Mouse (Mus musculus): ENCODE results near the gene Unc5c. TPM values are rescaled to one million over a fixed set of nuclear protein-coding genes. Genes with fewer than 3 reads are reported as not detected.

Gene Unc5c
- polyA plus RNA-seq, 1 experiment = not detected

DNA sequence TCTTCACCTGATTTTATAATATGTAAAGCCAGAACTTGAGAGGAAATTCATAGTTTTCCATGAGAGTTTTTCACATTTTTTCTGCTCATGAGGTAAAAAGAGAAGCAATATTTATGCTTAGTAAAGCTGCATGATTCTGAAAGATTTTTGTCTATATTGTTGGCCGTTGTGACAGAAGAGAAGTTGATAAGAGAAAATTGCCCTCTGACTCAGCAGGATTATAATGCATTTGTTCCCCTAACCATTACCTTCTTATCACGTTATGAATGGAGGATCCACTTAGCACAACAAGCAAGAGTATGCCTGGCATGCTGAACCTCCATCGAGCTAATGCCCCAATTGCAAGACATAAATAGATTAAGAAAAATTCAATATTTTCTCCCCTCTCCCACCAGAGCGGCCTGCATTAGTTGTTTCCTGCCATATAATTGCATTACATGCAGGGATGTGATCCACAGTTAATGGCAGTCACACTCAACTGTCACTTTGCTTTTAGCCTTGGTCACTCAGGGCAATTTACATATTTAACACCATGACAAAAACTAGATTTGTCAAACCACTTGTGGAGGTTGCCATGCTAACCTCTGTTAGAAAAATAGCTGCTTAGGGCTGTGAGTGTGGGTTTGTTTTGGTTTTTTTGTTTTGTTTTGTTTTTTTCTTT, 37.0 kb downstream of the Unc5c start:
- TF ChIP-seq CTCF (IDR thresholded peaks at IDR 0.05; ENCODE audit: low read depth, low read length) = no peak
- no peak for TF ChIP-seq POLR2A (IDR thresholded peaks at IDR 0.05; ENCODE audit: borderline replicate concordance, low read depth, low read length)

DNA sequence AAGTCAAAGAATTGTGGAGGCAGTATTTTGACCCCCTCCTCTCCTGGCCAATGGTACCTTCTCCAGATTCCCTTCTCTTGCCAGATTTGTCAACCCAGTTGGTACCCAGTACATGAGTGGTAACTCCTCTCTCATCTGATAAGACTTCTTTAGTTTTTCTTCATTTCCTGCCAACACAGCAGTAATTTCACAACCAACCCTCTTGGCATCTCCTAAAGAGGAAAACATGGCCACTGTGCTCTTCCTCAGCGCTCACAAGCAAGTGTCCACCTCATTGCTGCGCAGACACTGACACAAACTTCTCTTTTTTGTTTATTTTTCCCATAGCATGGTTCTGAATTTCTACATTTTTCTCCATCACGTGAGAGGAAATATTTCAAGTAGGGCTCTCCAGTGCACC, 38.3 kb downstream of the Unc5c start:
- Histone ChIP-seq H3K4me3 (ENCODE audit: insufficient read depth, low read length) (no peak overlapping the region), H3K4me1 (ENCODE audit: control insufficient read depth, insufficient read depth, low read length) (no peaks in the 10 kb centered on the region), H3K27ac (ENCODE audit: insufficient read depth, low read depth, low read length) (no peak overlapping the region)
- TF ChIP-seq CTCF (IDR thresholded peaks at IDR 0.05; ENCODE audit: low read depth, low read length) (no peak), POLR2A (IDR thresholded peaks at IDR 0.05; ENCODE audit: borderline replicate concordance, low read depth, low read length) (no peak)

More for the DNA sequence above, 37.0 kb downstream of the Unc5c start:
- H3K27ac ChIP-seq (ENCODE audit: insufficient read depth, low read depth, low read length) = no peak overlapping the region
- no peaks in the 10 kb centered on the region for H3K4me1 ChIP-seq (ENCODE audit: control insufficient read depth, insufficient read depth, low read length)
- H3K4me3 ChIP-seq (ENCODE audit: insufficient read depth, low read length) = no peak overlapping the region

DNA sequence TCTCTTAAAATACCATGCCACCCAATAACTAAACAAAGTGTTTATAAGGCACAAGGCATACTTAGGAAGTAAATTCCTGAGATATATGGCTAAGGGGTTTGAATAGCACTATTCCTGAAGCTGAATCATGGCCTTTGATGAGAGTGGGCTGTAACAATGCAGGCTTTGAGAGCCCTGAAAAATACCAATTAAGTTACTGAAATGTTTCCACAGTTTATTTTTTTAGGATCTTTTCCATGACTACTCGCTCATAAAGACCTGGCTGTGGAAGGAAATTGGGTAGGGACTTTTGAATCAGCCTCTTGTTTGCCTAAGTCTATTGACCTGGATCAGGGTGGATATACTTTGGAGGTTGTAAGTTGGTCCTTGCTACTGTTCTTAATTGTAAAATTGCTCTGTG, 44.8 kb downstream of the Unc5c start:
- H3K27ac ChIP-seq (ENCODE audit: insufficient read depth, low read depth, low read length) = no peak overlapping the region
- no peaks in the 10 kb centered on the region for H3K4me1 ChIP-seq (ENCODE audit: control insufficient read depth, insufficient read depth, low read length)
- TF ChIP-seq CTCF (IDR thresholded peaks at IDR 0.05; ENCODE audit: low read depth, low read length) = no peak
- no peak for TF ChIP-seq POLR2A (IDR thresholded peaks at IDR 0.05; ENCODE audit: borderline replicate concordance, low read depth, low read length)
- H3K4me3 ChIP-seq (ENCODE audit: insufficient read depth, low read length) = no peak overlapping the region

DNA sequence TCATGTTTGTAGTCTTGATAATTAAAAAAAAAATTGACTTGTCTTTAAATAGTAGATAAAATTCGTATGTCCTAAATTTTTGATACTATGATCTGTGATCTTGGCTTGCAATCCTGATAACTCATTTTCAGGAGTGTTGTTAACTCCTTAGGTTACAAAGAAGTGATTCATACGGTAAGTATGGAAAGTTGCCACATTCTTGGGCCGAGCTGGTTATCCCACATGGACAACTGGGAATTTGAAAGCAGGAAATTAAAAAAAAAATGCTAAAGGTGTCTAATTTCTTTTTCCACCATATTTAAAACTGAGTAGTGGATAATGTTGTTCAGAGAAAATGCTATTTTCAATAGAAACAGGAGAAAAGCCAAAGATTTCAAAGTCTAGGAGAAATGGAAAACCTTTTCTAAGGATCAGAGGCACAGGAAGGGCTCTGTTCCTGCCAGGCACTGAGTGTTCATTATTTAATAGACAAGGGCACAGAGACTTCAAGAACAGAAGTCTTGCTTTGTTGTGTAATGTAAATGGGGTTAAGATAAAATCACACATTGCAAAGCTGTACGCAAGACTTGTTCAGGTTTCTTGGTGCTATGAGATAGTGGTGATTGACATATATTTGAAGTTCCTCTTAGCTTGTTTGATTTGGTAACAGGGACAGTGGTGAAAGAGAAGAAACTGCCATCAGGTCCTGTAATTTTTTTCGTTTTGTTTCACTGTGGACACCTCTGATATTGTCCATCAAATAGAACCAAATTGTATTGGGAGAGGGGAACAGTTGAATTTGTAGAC, 46.4 kb downstream of the Unc5c start:
- TF ChIP-seq CTCF (IDR thresholded peaks at IDR 0.05; ENCODE audit: low read depth, low read length) (no peak), POLR2A (IDR thresholded peaks at IDR 0.05; ENCODE audit: borderline replicate concordance, low read depth, low read length) (no peak)
- Histone ChIP-seq H3K27ac (ENCODE audit: insufficient read depth, low read depth, low read length) (no peak overlapping the region), H3K4me1 (ENCODE audit: control insufficient read depth, insufficient read depth, low read length) (no peaks in the 10 kb centered on the region), H3K4me3 (ENCODE audit: insufficient read depth, low read length) (no peak overlapping the region)

DNA sequence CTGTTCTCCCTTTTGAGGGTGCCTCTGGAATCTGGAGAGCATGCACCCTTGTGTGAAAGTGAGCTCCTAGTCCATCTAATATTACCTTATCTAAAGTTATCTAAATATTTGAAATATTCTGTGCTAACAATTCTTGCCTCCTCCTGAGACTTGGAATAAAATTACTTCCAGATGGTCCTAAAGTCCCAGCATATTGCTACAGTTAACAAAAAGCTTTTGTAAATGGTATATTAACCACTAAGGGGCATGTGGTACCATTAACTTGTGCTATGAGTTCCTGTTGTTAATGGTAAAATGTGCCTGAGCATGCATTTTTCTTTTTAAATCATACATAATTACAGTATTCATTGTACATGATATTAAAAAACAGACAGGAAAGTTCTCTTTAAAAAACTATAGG, 63.7 kb downstream of the Unc5c start:
- TF ChIP-seq CTCF (IDR thresholded peaks at IDR 0.05; ENCODE audit: low read depth, low read length) = no peak
- no peak for TF ChIP-seq POLR2A (IDR thresholded peaks at IDR 0.05; ENCODE audit: borderline replicate concordance, low read depth, low read length)
- no peak overlapping the region for H3K4me3 ChIP-seq (ENCODE audit: insufficient read depth, low read length)
- H3K4me1 ChIP-seq (ENCODE audit: control insufficient read depth, insufficient read depth, low read length) = no peaks in the 10 kb centered on the region
- no peak overlapping the region for H3K27ac ChIP-seq (ENCODE audit: insufficient read depth, low read depth, low read length)

DNA sequence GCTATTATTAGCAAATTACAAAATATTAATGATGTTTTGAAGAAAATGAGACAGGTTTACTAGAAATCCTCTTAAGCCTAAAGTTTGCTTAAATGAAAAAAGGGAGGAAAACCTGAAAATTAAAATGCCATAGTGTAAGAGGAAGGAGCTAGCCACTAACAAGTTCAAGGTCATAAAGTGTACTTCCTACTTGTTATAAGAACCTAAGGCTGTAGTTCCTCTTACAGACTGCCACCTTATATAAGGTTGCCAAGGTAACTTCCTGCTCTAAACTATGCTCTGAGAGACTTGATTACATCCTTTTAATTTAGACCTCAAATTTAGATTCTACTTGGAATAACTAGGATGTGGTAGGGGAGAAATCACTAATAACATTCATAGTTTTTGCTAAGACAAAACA, 64.6 kb downstream of the Unc5c start:
- TF ChIP-seq CTCF (IDR thresholded peaks at IDR 0.05; ENCODE audit: low read depth, low read length) (no peak), POLR2A (IDR thresholded peaks at IDR 0.05; ENCODE audit: borderline replicate concordance, low read depth, low read length) (no peak)
- Histone ChIP-seq H3K27ac (ENCODE audit: insufficient read depth, low read depth, low read length) (no peak overlapping the region), H3K4me3 (ENCODE audit: insufficient read depth, low read length) (no peak overlapping the region)

DNA sequence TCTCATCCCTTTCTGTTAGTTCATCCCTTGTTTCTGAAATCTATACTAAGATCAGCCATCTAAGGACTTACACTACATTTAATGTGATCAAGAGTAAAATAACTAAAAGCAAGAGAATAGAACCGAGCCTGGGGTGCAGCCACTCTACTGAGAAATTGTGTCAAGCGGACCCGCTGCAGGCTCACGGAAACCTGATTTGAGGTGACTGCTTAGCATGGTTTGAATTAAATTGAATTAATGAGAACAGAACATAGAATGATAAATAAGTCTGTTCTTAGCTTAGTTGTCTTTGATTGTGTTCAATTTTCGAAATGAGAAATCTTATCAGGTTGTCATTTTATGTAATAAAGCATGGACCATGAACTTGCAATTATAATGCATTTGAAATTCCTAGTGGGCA, 68.8 kb downstream of the Unc5c start:
- no peak for TF ChIP-seq CTCF (IDR thresholded peaks at IDR 0.05; ENCODE audit: low read depth, low read length)
- TF ChIP-seq POLR2A (IDR thresholded peaks at IDR 0.05; ENCODE audit: borderline replicate concordance, low read depth, low read length) = no peak
- Histone ChIP-seq H3K4me3 (ENCODE audit: insufficient read depth, low read length) (no peak overlapping the region), H3K4me1 (ENCODE audit: control insufficient read depth, insufficient read depth, low read length) (no peaks in the 10 kb centered on the region), H3K27ac (ENCODE audit: insufficient read depth, low read depth, low read length) (no peak overlapping the region)

More for the DNA sequence above, 64.6 kb downstream of the Unc5c start:
- H3K4me1 ChIP-seq (ENCODE audit: control insufficient read depth, insufficient read depth, low read length) = no peaks in the 10 kb centered on the region

DNA sequence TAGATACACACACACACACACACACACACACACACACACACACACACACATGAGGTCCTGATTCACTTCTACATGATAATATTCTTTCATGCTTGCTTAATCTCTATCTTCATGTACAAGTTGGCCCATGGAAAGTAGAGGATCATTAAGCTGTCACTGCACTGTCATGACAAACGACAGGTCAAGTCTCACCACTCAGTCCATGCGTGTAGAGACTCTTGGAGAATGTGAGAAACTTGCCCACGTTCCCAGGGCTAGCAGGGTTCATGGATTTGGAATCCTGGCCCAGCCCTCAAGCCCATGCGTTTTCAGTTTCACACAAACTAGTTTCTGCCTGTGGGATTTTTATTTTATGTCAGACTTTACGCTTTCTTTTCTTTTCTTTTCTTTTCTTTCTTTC, 71.8 kb downstream of the Unc5c start:
- Histone ChIP-seq H3K27ac (ENCODE audit: insufficient read depth, low read depth, low read length) (no peak overlapping the region), H3K4me1 (ENCODE audit: control insufficient read depth, insufficient read depth, low read length) (no peaks in the 10 kb centered on the region), H3K4me3 (ENCODE audit: insufficient read depth, low read length) (no peak overlapping the region)
- TF ChIP-seq POLR2A (IDR thresholded peaks at IDR 0.05; ENCODE audit: borderline replicate concordance, low read depth, low read length) (no peak), CTCF (IDR thresholded peaks at IDR 0.05; ENCODE audit: low read depth, low read length) (no peak)

DNA sequence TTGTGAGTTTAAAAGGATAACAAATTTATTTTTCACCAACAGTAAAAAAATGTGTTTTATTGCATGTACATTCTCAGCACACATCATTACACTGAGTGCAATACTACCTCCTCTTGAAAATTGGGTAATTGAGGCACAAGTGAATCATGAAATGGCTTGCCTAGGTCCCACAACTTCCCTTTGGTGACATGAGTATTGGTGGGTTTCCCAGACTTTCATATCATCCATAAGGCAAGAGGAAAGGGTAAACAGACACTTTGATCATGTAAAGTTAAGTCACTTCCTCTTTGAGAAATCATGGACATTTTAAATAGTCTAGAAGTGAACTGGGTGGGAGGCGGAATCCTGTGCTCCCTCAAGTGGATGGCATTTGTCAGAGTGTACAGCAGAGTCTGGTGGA, 73.1 kb downstream of the Unc5c start:
- no peak overlapping the region for H3K4me3 ChIP-seq (ENCODE audit: insufficient read depth, low read length)
- no peaks in the 10 kb centered on the region for H3K4me1 ChIP-seq (ENCODE audit: control insufficient read depth, insufficient read depth, low read length)
- TF ChIP-seq CTCF (IDR thresholded peaks at IDR 0.05; ENCODE audit: low read depth, low read length) (no peak), POLR2A (IDR thresholded peaks at IDR 0.05; ENCODE audit: borderline replicate concordance, low read depth, low read length) (no peak)
- no peak overlapping the region for H3K27ac ChIP-seq (ENCODE audit: insufficient read depth, low read depth, low read length)

DNA sequence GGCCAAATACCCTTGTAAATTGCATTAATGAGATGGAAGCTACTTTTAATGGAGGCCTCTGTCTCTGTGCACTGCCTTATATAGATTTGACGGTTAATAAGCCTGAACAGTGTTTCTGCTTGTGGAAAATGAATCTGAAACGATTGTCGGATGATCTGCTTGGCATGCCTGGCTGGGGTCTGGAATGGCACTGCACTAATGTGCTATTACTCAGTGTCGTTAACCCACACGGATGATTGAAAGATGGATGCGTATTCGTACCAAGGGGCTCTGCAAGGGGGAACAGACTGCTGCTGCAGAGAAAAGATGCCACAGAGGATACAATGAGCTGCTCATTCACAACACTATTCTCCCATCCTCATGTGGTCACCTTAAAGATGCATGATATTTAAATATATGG, 75.7 kb downstream of the Unc5c start:
- no peak overlapping the region for H3K27ac ChIP-seq (ENCODE audit: insufficient read depth, low read depth, low read length)
- H3K4me3 ChIP-seq (ENCODE audit: insufficient read depth, low read length) = no peak overlapping the region
- TF ChIP-seq CTCF (IDR thresholded peaks at IDR 0.05; ENCODE audit: low read depth, low read length) (no peak), POLR2A (IDR thresholded peaks at IDR 0.05; ENCODE audit: borderline replicate concordance, low read depth, low read length) (no peak)
- H3K4me1 ChIP-seq (ENCODE audit: control insufficient read depth, insufficient read depth, low read length) = no peaks in the 10 kb centered on the region

All from bone marrow macrophage, adult 2 months (primary cell).